Mouse (Mus musculus) E14TG2a.4 (cell line): ENCODE measurements around the gene Acp2.

ENCODE experiments used
- CTCF ChIP-seq: conservative IDR thresholded peaks from 2 replicates; pipeline ENCODE4 v1.5.1; 2014; ENCODE audit warnings: low read length
- NANOG ChIP-seq: IDR thresholded peaks from 2 replicates; pipeline ENCODE4 v1.6.1; 2014; ENCODE audit warnings: borderline replicate concordance, low read length, mixed read lengths
- POU5F1 ChIP-seq: IDR thresholded peaks from 2 replicates; pipeline ENCODE4 v1.6.1; 2014; ENCODE audit warnings: low read length, borderline replicate concordance

DNA sequence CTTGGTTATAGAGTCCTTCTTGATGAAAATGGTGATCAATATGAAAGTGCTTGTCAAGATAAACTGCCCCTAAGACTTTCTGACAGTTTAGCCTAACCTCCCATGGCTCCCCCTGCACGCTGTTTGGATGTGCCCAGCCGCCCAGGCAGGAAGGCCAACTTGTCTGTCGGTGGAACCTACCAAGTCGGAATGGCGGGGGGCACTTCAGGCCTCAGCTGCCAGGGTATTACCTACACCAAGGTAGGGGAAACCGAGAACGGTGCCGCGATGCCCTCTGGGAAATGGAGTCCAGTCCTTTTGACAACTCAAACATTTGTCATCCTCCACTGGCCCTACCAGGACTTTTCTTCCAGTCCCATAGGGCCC is 19.6 kb upstream of the Acp2 start:
- TF ChIP-seq CTCF = no peak
- TF ChIP-seq NANOG = no peak
- no peak for TF ChIP-seq POU5F1
